Mouse (Mus musculus) erythroblast, embryonic 14.5 days (primary cell): ENCODE measurements around the gene Erich3.

Experiments used
- GATA1 ChIP-seq: IDR thresholded peaks from 2 replicates; pipeline ENCODE4 v1.6.1; 2012; ENCODE audit warnings: low read length, inconsistent platforms, mixed read lengths
- TAL1 ChIP-seq: IDR thresholded peaks from 3 replicates; pipeline ENCODE4 v1.6.1; 2012; ENCODE audit warnings: low read length, inconsistent platforms, mixed read lengths

DNA sequence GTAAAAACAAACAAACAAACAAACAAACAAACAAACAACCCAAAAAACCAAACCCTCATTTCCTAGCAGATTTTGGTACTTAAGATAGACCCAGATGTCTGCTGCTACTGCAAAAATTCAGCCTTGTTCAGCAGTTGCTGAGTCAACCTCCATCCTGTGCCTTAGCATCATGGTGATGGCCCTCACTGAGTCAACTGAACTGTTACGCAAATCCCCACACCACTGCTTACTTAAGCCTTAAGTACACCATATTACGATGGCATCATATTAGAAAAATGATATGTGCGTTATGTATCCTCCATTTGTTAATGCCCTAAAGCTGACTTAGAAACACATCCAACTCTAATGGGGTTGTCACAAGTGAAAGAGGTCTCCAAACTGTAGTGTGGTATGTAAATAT, 91.6 kb downstream of the Erich3 start:
- TF ChIP-seq TAL1 (no peak), GATA1 (no peak)
